Mouse (Mus musculus) bone marrow, adult 2 months (tissue): ENCODE measurements around the gene Fam107b.

Source experiments
- CTCF ChIP-seq: fragments of 200-500 bp; IDR thresholded peaks from 2 replicates; pipeline ENCODE4 v1.5.1; 2011; ENCODE audit warnings: low read length, control low read depth; ENCODE audit not compliant: control insufficient read depth, insufficient read depth
- POLR2A ChIP-seq: fragments of 200-500 bp; IDR thresholded peaks from 2 replicates; pipeline ENCODE4 v1.6.1; 2011; ENCODE audit warnings: low read depth, mild to moderate bottlenecking, control low read depth, low read length, borderline replicate concordance; ENCODE audit not compliant: control insufficient read depth

DNA sequence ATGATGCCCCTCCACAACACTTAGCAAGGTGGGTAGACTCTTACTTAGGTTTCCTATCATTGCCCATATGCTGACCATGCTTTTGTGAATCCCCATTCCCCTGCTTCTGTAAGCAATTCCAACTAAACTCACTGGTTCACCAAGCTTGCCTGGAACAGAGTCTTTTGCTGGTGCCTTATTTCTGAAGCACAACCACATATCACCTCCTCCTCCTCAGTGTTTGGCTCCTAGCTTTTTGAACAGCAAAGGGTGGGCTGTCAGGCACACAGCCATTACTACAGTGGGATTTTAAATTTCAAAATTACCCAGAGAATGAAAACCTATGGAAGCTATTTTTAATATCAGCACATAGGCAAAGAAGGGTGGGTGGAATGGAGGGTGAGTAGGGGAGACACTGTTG lies 84.3 kb downstream of the Fam107b start:
- no peak for TF ChIP-seq CTCF
- TF ChIP-seq POLR2A = no peak
